In genomic region chr11:101301299-101302003, GRCm38 (mm10) we compare ENCODE assay signal across 8 mouse cellular contexts. TPM values are rescaled to one million over a fixed set of nuclear protein-coding genes. Genes with fewer than 3 reads are reported as not detected.
DNase-seq lines count a peak whose midpoint lies in the region; ATAC-seq and TF ChIP-seq lines count a peak whose summit lies in the region.

No protein-coding gene starts in this region.

- no peaks in the 10 kb centered on the region for H3K27me3 ChIP-seq in heart, embryonic 12.5 days (replicated peaks)
- no peaks in the 10 kb centered on the region for H3K27me3 ChIP-seq in hindbrain, embryonic 10.5 days (ENCODE audit: insufficient read depth, poor library complexity, severe bottlenecking)
- H3K27me3 ChIP-seq in midbrain, embryonic 10.5 days (ENCODE audit: low read depth, poor library complexity, severe bottlenecking), result no peaks in the 10 kb centered on the region

- peaks cover 18% of the 10 kb centered on the region for H3K4me1 ChIP-seq in heart, embryonic 12.5 days (replicated peaks)
- H3K4me1 ChIP-seq in ES-E14 (ENCODE audit: control insufficient read depth in 2 of 2, insufficient read depth in 2 of 2, low read length in 2 of 2, poor library complexity in 1 of 2), result no peaks in the 10 kb centered on the region
- peaks cover 18% of the 10 kb centered on the region for H3K4me1 ChIP-seq in hindbrain, embryonic 10.5 days (replicated peaks)
- H3K4me1 ChIP-seq in midbrain, embryonic 10.5 days, result peaks cover 22% of the 10 kb centered on the region

- H3K9ac ChIP-seq in heart, embryonic 12.5 days, result peak overlapping the region; percentile 93
- peak overlapping the region; percentile 87 for H3K9ac ChIP-seq in ES-E14 (ENCODE audit: insufficient read depth, low read depth, low read length, poor library complexity, severe bottlenecking)

- ATAC-seq in heart, embryonic 12.5 days (ENCODE audit: insufficient number of reproducible peaks, low FRiP score), result peak; percentile 37

- peak overlapping the region; percentile 34; the same call in 1 of the 2 replicates for H3K27ac ChIP-seq in heart, embryonic 12.5 days (ENCODE audit: poor library complexity, severe bottlenecking)
- no peak overlapping the region for H3K27ac ChIP-seq in ES-E14 (ENCODE audit: insufficient read depth, low read depth, low read length, poor library complexity, severe bottlenecking)
- H3K27ac ChIP-seq in hindbrain, embryonic 10.5 days, result peak overlapping the region; percentile 88
- peak overlapping the region; percentile 85 for H3K27ac ChIP-seq in midbrain, embryonic 10.5 days (replicated peaks)

- H3K4me3 ChIP-seq in heart, embryonic 12.5 days, result peak overlapping the region; percentile 96
- peak overlapping the region; percentile 83 to 93 for H3K4me3 ChIP-seq in ES-E14 (ENCODE audit: insufficient read depth in 1 of 2, low read depth in 1 of 2, low read length in 2 of 2, poor library complexity in 1 of 2, severe bottlenecking in 1 of 2)
- H3K4me3 ChIP-seq in hindbrain, embryonic 10.5 days, result peak overlapping the region; percentile 89
- peak overlapping the region; percentile 90 for H3K4me3 ChIP-seq in midbrain, embryonic 10.5 days

- no peak for DNase-seq in heart, adult 8-10 months (ENCODE audit: low spot score)
- DNase-seq in ES-E14 (ENCODE audit: low read depth, low spot score), result no peak
- no peak for DNase-seq in hindbrain, embryonic 10.5 days (ENCODE audit: low spot score)
- no peak for DNase-seq in midbrain, embryonic 10.5 days (ENCODE audit: low spot score)
- DNase-seq in urinary bladder, postnatal 14 days (ENCODE audit: low spot score), result no peak
- no peak for DNase-seq in layer of hippocampus, adult 8-10 months (ENCODE audit: low spot score in 2 of 2)
- no peak for DNase-seq in cerebellum, postnatal 14 days

- peaks cover 27% of the 10 kb centered on the region for H3K36me3 ChIP-seq in heart, embryonic 12.5 days
- H3K36me3 ChIP-seq in ES-E14 (ENCODE audit: control insufficient read depth, insufficient read depth, low read length, poor library complexity, severe bottlenecking), result peaks cover 4% of the 10 kb centered on the region; the same call in 1 of the 2 replicates
- H3K36me3 ChIP-seq in hindbrain, embryonic 10.5 days, result peaks cover 33% of the 10 kb centered on the region
- peaks cover 38% of the 10 kb centered on the region for H3K36me3 ChIP-seq in midbrain, embryonic 10.5 days

- H3K9me3 ChIP-seq in heart, embryonic 12.5 days (replicated peaks), result no peaks in the 10 kb centered on the region
- H3K9me3 ChIP-seq in ES-E14 (ENCODE audit: control insufficient read depth, insufficient read depth, low read depth, low read length), result no peaks in the 10 kb centered on the region
- no peaks in the 10 kb centered on the region for H3K9me3 ChIP-seq in hindbrain, embryonic 10.5 days
- H3K9me3 ChIP-seq in midbrain, embryonic 10.5 days (replicated peaks), result no peaks in the 10 kb centered on the region

- WGBS in heart, embryonic 12.5 days, result 11% methylated on average over 26 of the region's 26 CpGs
- 14% methylated on average over 26 of the region's 26 CpGs for WGBS in hindbrain, embryonic 10.5 days
- WGBS in midbrain, embryonic 10.5 days, result 16% methylated on average over 26 of the region's 26 CpGs

- H3K4me2 ChIP-seq in heart, embryonic 12.5 days, result peak overlapping the region; percentile 99

- in situ Hi-C loops in ES-E14 (cut with MboI; ENCODE audit: low sequenced_read_pairs in 2 of 2, unreplicated experiment in 2 of 2), result no loop called here

TF ChIP-seq in ES-E14, 5 proteins besides CTCF, POLR2A, EP300 and RAD21:
- TF ChIP-seq CHD2 (IDR thresholded peaks at IDR 0.05; ENCODE audit: low read depth, low read length) (no peak), ZC3H11A (IDR thresholded peaks at IDR 0.05; ENCODE audit: borderline replicate concordance, low read depth, low read length) (no peak), ZNF384 (IDR thresholded peaks at IDR 0.05; ENCODE audit: low read depth, low read length) (no peak), HCFC1 (IDR thresholded peaks at IDR 0.05; ENCODE audit: borderline replicate concordance, insufficient read depth, low read length) (no peak), MAFK (IDR thresholded peaks at IDR 0.05; ENCODE audit: insufficient read depth, low read depth, low read length) (no peak)

RNA-seq across cellular contexts. Expression of gene Becn1, which starts 0.6 kb away (rescaled TPM):
- 141 TPM in 2 replicates for polyA plus RNA-seq in heart, embryonic 12.5 days (2016; fragmentation: Nextera tagmentation; extraction: Ambion mirVana)
- total RNA-seq in heart, adult 8-10 months (2022), result 100 to 1,000 TPM in 2 of 4 experiments, 10 to 100 TPM in 2; 78.6 to 116 (median 100) TPM
- total RNA-seq in ES-E14 (2012; rRNA removed), result 80.6 and 89.2 TPM in 2 replicates
- 153 and 166 TPM in 2 replicates for polyA plus RNA-seq in hindbrain, embryonic 10.5 days (2016; fragmentation: Nextera tagmentation; extraction: Ambion mirVana)
- 152 and 162 TPM in 2 replicates for polyA plus RNA-seq in midbrain, embryonic 10.5 days (2016; fragmentation: Nextera tagmentation; extraction: Ambion mirVana)
- total RNA-seq in layer of hippocampus, adult 8-10 months (2022), result 100 to 1,000 TPM; 167 to 224 (median 191) TPM

RNA-seq across cellular contexts. Expression of gene Psme3, which starts 14.6 kb away (rescaled TPM):
- polyA plus RNA-seq in heart, embryonic 12.5 days (2016; fragmentation: Nextera tagmentation; extraction: Ambion mirVana), result 131 and 136 TPM in 2 replicates
- 10 to 100 TPM; 66.4 to 85.0 (median 73.6) TPM for total RNA-seq in heart, adult 8-10 months (2022)
- total RNA-seq in ES-E14 (2012; rRNA removed), result 40.0 and 57.0 TPM in 2 replicates
- polyA plus RNA-seq in hindbrain, embryonic 10.5 days (2016; fragmentation: Nextera tagmentation; extraction: Ambion mirVana), result 166 and 190 TPM in 2 replicates
- polyA plus RNA-seq in midbrain, embryonic 10.5 days (2016; fragmentation: Nextera tagmentation; extraction: Ambion mirVana), result 181 and 194 TPM in 2 replicates
- total RNA-seq in layer of hippocampus, adult 8-10 months (2022), result 100 to 1,000 TPM; 110 to 129 (median 117) TPM

RNA-seq across cellular contexts. Expression of gene Coa3, which starts 22.5 kb away (rescaled TPM):
- polyA plus RNA-seq in heart, embryonic 12.5 days (2016; fragmentation: Nextera tagmentation; extraction: Ambion mirVana), result 165 and 171 TPM in 2 replicates
- 100 to 1,000 TPM in 2 of 4 experiments, 10 to 100 TPM in 2; 93.0 to 105 (median 98.0) TPM for total RNA-seq in heart, adult 8-10 months (2022)
- total RNA-seq in ES-E14 (2012; rRNA removed), result 107 and 139 TPM in 2 replicates
- polyA plus RNA-seq in hindbrain, embryonic 10.5 days (2016; fragmentation: Nextera tagmentation; extraction: Ambion mirVana), result 227 and 244 TPM in 2 replicates
- polyA plus RNA-seq in midbrain, embryonic 10.5 days (2016; fragmentation: Nextera tagmentation; extraction: Ambion mirVana), result 223 and 228 TPM in 2 replicates
- 10 to 100 TPM; 90.3 to 98.9 (median 91.4) TPM for total RNA-seq in layer of hippocampus, adult 8-10 months (2022)

RNA-seq across cellular contexts. Expression of gene Cntd1, which starts 22.6 kb away (rescaled TPM):
- polyA plus RNA-seq in heart, embryonic 12.5 days (2016; fragmentation: Nextera tagmentation; extraction: Ambion mirVana), result 0.81 and 1.5 TPM in 2 replicates
- under 1 TPM in 3 of 4 experiments, not detected in 1; 0.14 to 0.29 (median 0.22) TPM for total RNA-seq in heart, adult 8-10 months (2022)
- 2.1 and 2.4 TPM in 2 replicates for total RNA-seq in ES-E14 (2012; rRNA removed)
- 0.95 and 1.9 TPM in 2 replicates for polyA plus RNA-seq in hindbrain, embryonic 10.5 days (2016; fragmentation: Nextera tagmentation; extraction: Ambion mirVana)
- 1.6 and 1.8 TPM in 2 replicates for polyA plus RNA-seq in midbrain, embryonic 10.5 days (2016; fragmentation: Nextera tagmentation; extraction: Ambion mirVana)
- total RNA-seq in layer of hippocampus, adult 8-10 months (2022), result 1 to 10 TPM in 1 of 4 experiments, under 1 TPM in 3; 0.16 to 1.4 (median 0.52) TPM

RNA-seq across cellular contexts. Expression of gene Aoc2, which starts 23.4 kb away (rescaled TPM):
- 1.3 and 1.5 TPM in 2 replicates for polyA plus RNA-seq in heart, embryonic 12.5 days (2016; fragmentation: Nextera tagmentation; extraction: Ambion mirVana)
- total RNA-seq in heart, adult 8-10 months (2022), result 1 to 10 TPM; 1.4 to 1.9 (median 1.7) TPM
- total RNA-seq in ES-E14 (2012; rRNA removed), result 4.6 and 5.0 TPM in 2 replicates
- 1.5 and 2.1 TPM in 2 replicates for polyA plus RNA-seq in hindbrain, embryonic 10.5 days (2016; fragmentation: Nextera tagmentation; extraction: Ambion mirVana)
- polyA plus RNA-seq in midbrain, embryonic 10.5 days (2016; fragmentation: Nextera tagmentation; extraction: Ambion mirVana), result 1.6 and 2.5 TPM in 2 replicates
- total RNA-seq in layer of hippocampus, adult 8-10 months (2022), result 1 to 10 TPM; 5.1 to 9.9 (median 7.4) TPM
